Mouse (Mus musculus): ENCODE measurements at regions not wholly inside any gene's neighbourhood (a gene's known extent, or its start where the extent isn't known, plus 50 kb on each side); places are given as distances from the start of the nearest gene placed in this dataset.

DNA sequence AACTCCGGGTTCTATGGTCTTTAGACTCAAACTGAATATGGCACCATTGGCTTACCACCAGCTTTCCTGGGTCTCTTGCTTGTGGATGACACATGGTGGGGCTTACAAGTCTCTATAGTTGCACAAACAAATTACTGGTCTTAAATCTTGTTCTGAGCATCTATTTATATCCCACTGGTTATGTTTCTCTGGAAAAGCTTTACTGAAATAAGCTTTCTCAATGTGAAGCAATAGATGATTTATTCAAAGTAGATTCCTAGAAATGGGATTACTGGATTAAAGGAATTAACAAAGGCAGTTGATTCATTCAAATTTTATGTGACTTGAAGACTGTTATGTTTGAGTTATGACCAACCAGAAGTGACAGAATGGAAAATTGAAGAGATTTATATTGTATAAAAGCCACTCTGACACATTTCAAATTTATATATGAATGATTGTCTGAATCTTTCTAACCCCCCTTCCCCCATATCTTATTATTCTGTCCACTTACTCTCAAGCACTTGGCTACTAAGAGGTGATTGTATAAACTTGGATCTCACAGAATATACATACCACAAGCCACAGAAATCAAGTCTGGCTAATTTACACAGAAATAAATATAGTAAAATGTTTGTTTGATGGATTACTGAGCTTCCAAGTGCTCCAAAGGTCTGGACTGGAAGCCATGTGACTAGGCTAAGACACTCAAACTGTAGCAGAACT, 113.4 kb upstream of the C1qtnf3 start:
- no peak for DNase-seq (ENCODE audit: low spot score in 2 of 2)

DNA sequence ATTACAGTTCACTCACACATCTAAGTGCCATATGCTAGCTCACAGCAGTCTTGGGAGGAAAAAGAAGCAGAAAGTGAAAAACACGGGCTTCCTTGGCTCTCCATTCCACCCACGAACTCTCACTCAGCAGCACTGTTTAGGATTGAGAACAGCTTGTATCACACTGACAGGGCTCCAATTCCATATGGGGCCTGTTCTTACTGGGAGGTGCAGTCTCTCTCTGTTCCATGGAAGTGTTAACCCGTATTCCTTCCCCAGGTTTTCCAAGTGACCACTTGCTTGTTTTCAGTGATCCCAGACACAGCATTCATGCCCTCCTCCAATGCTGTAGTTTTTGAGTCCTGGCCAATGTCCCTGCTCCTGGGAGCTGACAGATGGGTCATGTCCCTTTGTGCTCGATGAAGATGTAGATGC, 111.5 kb upstream of the C1qtnf3 start:
- DNase-seq (ENCODE audit: low spot score in 2 of 2) = peak; percentile 78 to 90

DNA sequence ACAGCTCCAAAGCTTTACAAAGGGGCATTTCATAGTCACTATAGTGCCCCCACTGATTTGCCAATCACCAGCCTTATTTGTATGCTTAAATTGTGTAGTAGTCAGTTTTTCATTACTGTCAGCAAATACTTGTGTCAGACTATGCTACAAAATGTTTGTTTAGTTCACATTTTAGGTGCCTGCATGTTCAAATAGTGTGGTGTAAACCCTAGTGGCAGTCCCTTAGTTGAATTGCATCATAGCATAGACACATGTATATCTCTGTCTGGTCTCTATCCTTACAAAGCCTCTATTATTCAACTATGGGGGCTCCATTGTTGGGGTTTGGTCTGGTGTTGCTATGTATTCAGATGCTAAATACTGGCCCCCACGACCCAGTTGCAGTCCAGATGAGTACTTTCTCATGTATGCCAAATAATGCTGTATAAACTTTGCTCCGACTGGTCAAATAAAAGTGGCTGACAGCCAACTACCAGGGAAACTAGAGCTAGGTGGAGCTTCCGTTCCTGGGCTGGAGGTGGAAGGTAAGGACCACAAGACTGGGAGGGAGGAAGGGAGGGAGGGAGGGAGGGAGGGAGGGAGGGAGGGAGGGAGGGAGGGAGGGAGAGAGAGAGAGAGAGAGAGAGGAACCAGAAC, 109.0 kb upstream of the C1qtnf3 start:
- no peak for DNase-seq (ENCODE audit: low spot score in 2 of 2)

GRCm38 (mm10) chr15:10846722-10847121, 105.4 kb upstream of the C1qtnf3 start:
- no peak for DNase-seq (ENCODE audit: low spot score in 2 of 2)

DNA sequence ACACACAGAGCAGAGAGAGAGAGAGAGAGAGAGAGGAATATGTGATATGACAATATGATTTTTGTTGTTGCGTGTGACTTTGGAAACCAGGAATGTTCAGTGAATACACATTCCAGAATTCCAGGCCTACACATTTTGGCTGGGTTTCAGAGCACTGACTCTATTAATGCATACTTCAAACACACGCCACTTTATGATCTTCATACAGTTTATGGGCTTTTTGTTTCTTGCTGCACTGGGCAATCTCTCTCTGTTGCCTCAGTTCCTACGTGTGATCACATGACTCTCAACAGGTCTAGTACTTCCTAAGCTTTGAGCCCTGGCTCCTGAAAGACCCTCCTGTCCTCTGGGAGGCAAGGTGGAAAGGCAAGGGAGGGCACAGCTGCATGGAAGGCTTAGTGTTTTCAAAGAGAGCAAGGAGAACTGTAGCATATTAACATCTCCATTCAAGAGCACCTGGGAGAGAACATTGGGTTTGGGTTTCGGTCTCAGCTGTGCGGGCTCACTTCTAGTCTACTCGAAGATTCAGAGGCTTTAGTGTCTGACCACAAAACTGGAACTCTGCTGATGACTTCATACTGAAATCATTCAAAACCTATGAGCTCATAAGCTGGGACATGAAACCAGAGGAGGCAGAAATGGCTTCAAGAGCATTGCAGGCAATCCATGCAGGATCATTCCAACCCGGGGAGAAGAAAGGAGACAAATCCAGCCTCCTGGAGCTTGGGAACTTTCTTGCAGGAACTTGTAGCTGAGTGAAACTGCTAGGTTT, 87.9 kb upstream of the C1qtnf3 start:
- DNase-seq (ENCODE audit: low spot score in 2 of 2) = no peak

- no peak for DNase-seq (ENCODE audit: low spot score in 2 of 2)
Measured at GRCm38 (mm10) chr15:10865109-10865508, 87.0 kb upstream of the C1qtnf3 start.

- peak; percentile 14 to 16 for DNase-seq (ENCODE audit: low spot score in 2 of 2)
Measured at GRCm38 (mm10) chr15:10866794-10867193, 85.3 kb upstream of the C1qtnf3 start.

DNA sequence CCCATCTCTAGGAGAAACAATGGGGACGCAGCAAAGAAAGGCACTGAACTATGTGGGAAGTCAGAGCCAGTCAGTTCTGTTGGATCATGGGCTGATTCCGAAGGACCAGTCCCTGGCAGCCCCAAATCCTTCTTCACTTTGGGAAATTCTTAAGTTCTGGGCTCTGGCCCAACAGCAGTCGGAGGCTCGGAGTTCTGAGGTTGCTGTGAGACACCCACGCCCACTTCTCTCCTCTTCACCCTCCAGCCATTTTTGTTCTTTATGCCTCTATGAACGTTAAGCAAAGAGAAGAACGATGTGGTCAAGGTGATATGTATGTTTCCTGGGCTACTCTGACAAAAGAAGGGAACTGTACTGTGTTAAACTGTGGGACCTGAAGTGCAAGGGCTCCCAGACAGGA, 84.0 kb upstream of the C1qtnf3 start:
- DNase-seq (ENCODE audit: low spot score in 2 of 2) = peak in 1 of 2 experiments; percentile 9

GRCm38 (mm10) chr15:10868716-10869585, 83.2 kb upstream of the C1qtnf3 start:
- DNase-seq (ENCODE audit: low spot score in 2 of 2) = no peak

DNA sequence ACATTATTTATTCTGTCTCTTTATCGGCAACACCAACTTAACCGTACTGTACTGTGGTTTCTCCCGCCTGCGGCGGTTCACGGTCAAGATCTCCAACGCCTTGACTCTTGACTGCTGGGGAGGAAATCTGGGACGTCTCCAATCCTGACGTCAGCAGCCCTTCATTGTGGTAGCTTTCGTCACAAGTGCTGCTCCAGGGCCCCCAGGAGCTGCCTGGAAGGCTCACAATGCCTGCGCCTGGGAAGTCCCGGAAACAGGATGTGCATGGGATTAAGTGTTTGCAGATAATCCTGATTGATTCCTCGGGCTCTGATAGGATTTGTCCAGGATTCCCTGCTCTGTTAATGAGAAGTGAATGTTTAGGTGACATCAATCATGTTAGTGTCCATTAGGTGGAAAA, 82.3 kb upstream of the C1qtnf3 start:
- DNase-seq (ENCODE audit: low spot score in 2 of 2) = no peak

GRCm38 (mm10) chr15:10872322-10872967, 79.7 kb upstream of the C1qtnf3 start:
- no peak for DNase-seq (ENCODE audit: low spot score in 2 of 2)

DNA sequence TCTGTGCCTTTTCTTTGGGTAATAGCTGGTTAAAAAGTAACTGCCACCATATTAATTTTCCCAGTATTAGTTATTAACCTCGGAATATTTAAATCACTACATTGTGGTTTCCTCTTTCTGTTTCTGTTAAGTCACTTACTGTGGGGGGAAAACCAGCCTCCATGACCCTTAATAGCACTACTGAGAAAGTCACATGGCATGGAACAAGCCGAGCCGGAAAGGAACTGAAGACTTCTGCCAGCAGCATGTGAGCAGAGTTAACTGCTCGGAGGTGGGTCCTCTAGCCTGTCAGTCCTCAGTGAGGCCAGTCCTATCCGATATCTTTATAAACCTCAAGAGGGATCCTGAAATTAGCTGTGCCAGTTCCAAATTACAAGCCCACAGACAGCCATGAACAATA, 75.8 kb upstream of the C1qtnf3 start:
- DNase-seq (ENCODE audit: low spot score in 2 of 2) = no peak

- DNase-seq (ENCODE audit: low spot score in 2 of 2) = no peak
Measured at GRCm38 (mm10) chr15:10881726-10882125, 70.4 kb upstream of the C1qtnf3 start.

GRCm38 (mm10) chr15:10887990-10888389, 64.1 kb upstream of the C1qtnf3 start:
- no peak for DNase-seq (ENCODE audit: low spot score in 2 of 2)

- DNase-seq (ENCODE audit: low spot score in 2 of 2) = no peak
Measured at GRCm38 (mm10) chr15:10890220-10890921, 61.8 kb upstream of the C1qtnf3 start.

DNA sequence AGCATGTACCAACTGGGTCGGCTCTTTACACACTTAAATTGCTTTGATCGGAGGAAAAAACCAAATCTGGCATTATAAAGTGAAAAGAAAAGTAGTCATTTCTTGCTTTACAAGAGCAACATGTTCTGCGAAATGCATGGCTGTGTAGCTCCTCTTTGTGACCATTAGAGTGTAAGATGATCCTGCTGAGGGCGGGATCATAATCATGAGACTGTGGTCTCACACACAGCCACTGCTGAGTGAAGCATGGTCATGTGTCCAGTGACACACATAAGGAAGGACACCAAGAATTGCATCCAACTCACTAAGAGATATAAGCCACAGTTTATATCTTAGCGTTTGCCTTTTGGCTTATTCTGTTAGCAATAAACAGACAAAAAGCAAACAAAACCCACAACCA, 53.8 kb upstream of the C1qtnf3 start:
- DNase-seq (ENCODE audit: low spot score in 2 of 2) = no peak

GRCm38 (mm10) chr15:10898715-10899486, 53.2 kb upstream of the C1qtnf3 start:
- no peak for DNase-seq (ENCODE audit: low spot score in 2 of 2)

DNA sequence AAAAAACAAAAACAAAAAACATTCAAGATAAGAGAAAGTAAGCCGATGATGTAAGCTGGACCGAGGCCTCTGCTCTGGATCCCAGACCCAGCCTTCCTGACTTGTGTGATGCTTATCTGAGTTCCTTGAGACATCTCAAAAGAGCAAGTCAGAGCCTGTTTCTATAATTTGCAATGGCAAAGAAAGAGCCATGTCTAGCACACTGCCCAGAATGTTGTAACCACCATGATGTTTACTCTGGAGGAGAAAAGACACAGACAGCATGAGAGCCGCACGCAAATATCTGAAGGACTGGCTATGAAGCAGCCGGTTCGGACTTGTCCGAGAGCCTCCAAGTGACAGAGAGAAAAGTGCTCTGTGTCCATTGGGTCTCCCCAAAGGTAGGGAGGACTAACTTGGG, 52.2 kb upstream of the C1qtnf3 start:
- no peak for DNase-seq (ENCODE audit: low spot score in 2 of 2)

GRCm38 (mm10) chr15:10901075-10901474, 51.1 kb upstream of the C1qtnf3 start:
- no peak for DNase-seq (ENCODE audit: low spot score in 2 of 2)

DNA sequence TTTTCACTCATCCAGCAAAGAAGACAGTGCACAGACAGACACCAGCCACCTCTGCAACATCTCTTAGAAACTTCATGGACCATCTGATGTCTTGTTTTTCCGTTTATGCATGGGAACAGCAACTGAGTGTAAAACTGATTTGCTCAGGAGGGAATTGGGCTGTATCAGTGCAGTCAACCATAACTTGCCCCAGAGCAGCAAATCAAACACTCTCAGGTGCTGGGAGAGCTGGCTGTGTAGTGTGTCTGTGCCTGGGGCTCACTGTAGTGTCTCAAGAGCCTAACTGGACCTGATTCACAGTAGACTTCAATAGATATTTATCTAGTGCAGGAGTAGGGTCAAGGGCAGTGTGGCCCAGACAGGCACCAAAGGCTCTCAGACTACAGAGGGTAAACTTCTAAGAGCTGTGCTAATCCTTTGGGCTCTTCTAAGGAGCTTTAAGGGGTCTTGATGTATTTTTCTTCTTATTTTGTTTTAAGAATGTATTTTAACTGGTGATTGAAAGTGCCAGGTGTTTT, 50.3 kb upstream of the C1qtnf3 start:
- no peak for DNase-seq (ENCODE audit: low spot score in 2 of 2)

Data from right cerebral cortex, postnatal 36 days (tissue).